Mouse (Mus musculus): ENCODE data around the gene Rpap3. TPM values are rescaled to one million over a fixed set of nuclear protein-coding genes. Genes with fewer than 3 reads are reported as not detected.

The Rpap3 gene
- total RNA-seq, 1 experiment: 32.2 TPM

DNA sequence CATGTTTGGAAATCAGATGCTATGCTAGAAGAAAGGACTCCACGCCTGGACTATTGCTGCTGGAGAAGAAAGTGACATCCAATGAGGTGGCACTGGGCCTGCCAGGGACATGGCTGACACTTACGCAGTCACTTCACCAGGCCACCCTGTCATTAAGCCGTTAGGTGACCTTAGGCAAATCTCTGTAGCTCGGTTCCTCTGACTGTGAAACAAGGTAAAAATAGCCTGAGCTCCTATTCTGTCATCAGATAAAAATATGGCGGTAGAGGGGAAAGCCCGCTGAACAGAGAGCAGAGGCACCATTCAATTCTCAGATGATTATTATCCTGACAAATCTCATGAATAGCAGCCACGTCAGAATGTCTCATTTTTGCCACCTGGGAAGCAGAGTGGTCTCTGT, 36.4 kb upstream of the Rpap3 start:
- no peaks in the 10 kb centered on the region; the same call in 1 of the 2 replicates for H3K36me3 ChIP-seq (ENCODE audit: control insufficient read depth, insufficient read depth, low read length, poor library complexity, severe bottlenecking)
- H3K9me3 ChIP-seq (ENCODE audit: control insufficient read depth, insufficient read depth, low read depth, low read length): no peaks in the 10 kb centered on the region
- DNase-seq (ENCODE audit: low read depth, low spot score): no peak
- no peaks in the 10 kb centered on the region for H3K4me1 ChIP-seq (ENCODE audit: control insufficient read depth in 2 of 2, insufficient read depth in 2 of 2, low read length in 2 of 2, poor library complexity in 1 of 2)
- H3K4me3 ChIP-seq (ENCODE audit: insufficient read depth in 1 of 2, low read depth in 1 of 2, low read length in 2 of 2, poor library complexity in 1 of 2, severe bottlenecking in 1 of 2): no peak overlapping the region
- no peak overlapping the region for H3K9ac ChIP-seq (ENCODE audit: insufficient read depth, low read depth, low read length, poor library complexity, severe bottlenecking)
- no peak overlapping the region for H3K27ac ChIP-seq (ENCODE audit: insufficient read depth, low read depth, low read length, poor library complexity, severe bottlenecking)
- in situ Hi-C loops (cut with MboI; ENCODE audit: low sequenced_read_pairs in 2 of 2, unreplicated experiment in 2 of 2): no loop called here
- TF ChIP-seq ZC3H11A (IDR thresholded peaks at IDR 0.05; ENCODE audit: borderline replicate concordance, low read depth, low read length): no peak
- no peak for TF ChIP-seq ZNF384 (IDR thresholded peaks at IDR 0.05; ENCODE audit: low read depth, low read length)
- TF ChIP-seq MAFK (IDR thresholded peaks at IDR 0.05; ENCODE audit: insufficient read depth, low read depth, low read length): no peak
- no peak for TF ChIP-seq HCFC1 (IDR thresholded peaks at IDR 0.05; ENCODE audit: borderline replicate concordance, insufficient read depth, low read length)
- TF ChIP-seq CHD2 (IDR thresholded peaks at IDR 0.05; ENCODE audit: low read depth, low read length): no peak

DNA sequence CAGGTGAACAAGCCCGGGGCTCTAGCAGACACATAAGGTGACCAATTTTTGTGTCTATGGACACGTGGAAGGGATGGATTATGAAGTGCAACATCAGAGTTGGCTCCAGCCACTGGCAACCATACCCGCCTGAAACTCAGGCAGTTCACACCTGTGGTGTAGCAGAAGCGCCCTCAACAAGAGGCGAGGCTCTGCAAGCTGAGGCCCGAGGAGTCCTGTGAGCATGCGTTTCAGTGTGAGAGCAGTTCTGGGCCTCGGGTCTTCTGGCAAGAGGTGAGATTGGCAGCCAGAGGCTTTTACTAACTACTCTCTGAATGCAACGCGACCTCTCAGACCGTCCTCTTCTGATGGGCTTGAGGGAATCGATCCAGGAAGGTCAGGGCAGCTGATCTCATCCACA, 36.0 kb upstream of the Rpap3 start:
- no peaks in the 10 kb centered on the region for H3K4me1 ChIP-seq (ENCODE audit: control insufficient read depth in 2 of 2, insufficient read depth in 2 of 2, low read length in 2 of 2, poor library complexity in 1 of 2)
- H3K36me3 ChIP-seq (ENCODE audit: control insufficient read depth, insufficient read depth, low read length, poor library complexity, severe bottlenecking): no peaks in the 10 kb centered on the region; the same call in 1 of the 2 replicates
- no peak for TF ChIP-seq ZC3H11A (IDR thresholded peaks at IDR 0.05; ENCODE audit: borderline replicate concordance, low read depth, low read length)
- no peak for TF ChIP-seq HCFC1 (IDR thresholded peaks at IDR 0.05; ENCODE audit: borderline replicate concordance, insufficient read depth, low read length)
- no peak for TF ChIP-seq MAFK (IDR thresholded peaks at IDR 0.05; ENCODE audit: insufficient read depth, low read depth, low read length)
- TF ChIP-seq CHD2 (IDR thresholded peaks at IDR 0.05; ENCODE audit: low read depth, low read length): no peak
- no peak for TF ChIP-seq ZNF384 (IDR thresholded peaks at IDR 0.05; ENCODE audit: low read depth, low read length)
- in situ Hi-C loops (cut with MboI; ENCODE audit: low sequenced_read_pairs in 2 of 2, unreplicated experiment in 2 of 2): no loop called here
- no peak overlapping the region for H3K4me3 ChIP-seq (ENCODE audit: insufficient read depth in 1 of 2, low read depth in 1 of 2, low read length in 2 of 2, poor library complexity in 1 of 2, severe bottlenecking in 1 of 2)
- H3K9me3 ChIP-seq (ENCODE audit: control insufficient read depth, insufficient read depth, low read depth, low read length): no peaks in the 10 kb centered on the region
- DNase-seq (ENCODE audit: low read depth, low spot score): no peak
- H3K27ac ChIP-seq (ENCODE audit: insufficient read depth, low read depth, low read length, poor library complexity, severe bottlenecking): no peak overlapping the region
- no peak overlapping the region for H3K9ac ChIP-seq (ENCODE audit: insufficient read depth, low read depth, low read length, poor library complexity, severe bottlenecking)

DNA sequence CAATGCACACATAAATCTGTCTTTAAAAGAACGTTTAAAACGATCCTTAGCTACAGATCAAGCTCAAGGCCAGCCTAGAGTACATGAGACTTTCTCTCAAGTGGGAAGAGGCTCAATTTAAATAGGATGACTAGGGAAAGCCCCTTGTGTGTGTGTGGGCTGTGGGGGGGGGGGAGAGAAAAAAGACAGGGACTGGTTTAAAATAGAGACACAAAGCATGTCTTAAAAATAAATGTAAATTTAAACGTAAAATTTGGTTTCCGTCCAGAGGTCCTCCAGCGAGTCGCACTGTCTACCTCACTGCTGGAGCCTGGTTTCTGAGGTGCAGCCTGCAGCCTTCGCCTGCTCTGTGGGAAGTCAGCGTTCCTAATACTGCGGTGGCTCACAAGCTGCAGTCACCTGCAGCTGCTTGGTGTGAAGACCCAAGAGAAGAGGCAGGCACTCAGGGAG, 34.7 kb upstream of the Rpap3 start:
- TF ChIP-seq CHD2 (IDR thresholded peaks at IDR 0.05; ENCODE audit: low read depth, low read length) (no peak), ZC3H11A (IDR thresholded peaks at IDR 0.05; ENCODE audit: borderline replicate concordance, low read depth, low read length) (no peak), MAFK (IDR thresholded peaks at IDR 0.05; ENCODE audit: insufficient read depth, low read depth, low read length) (no peak), ZNF384 (IDR thresholded peaks at IDR 0.05; ENCODE audit: low read depth, low read length) (no peak), HCFC1 (IDR thresholded peaks at IDR 0.05; ENCODE audit: borderline replicate concordance, insufficient read depth, low read length) (no peak)
- no peaks in the 10 kb centered on the region for H3K36me3 ChIP-seq (ENCODE audit: control insufficient read depth, insufficient read depth, low read length, poor library complexity, severe bottlenecking)
- no peaks in the 10 kb centered on the region for H3K9me3 ChIP-seq (ENCODE audit: control insufficient read depth, insufficient read depth, low read depth, low read length)
- in situ Hi-C loops (cut with MboI; ENCODE audit: low sequenced_read_pairs in 2 of 2, unreplicated experiment in 2 of 2): no loop called here
- no peaks in the 10 kb centered on the region for H3K4me1 ChIP-seq (ENCODE audit: control insufficient read depth in 2 of 2, insufficient read depth in 2 of 2, low read length in 2 of 2, poor library complexity in 1 of 2)
- no peak overlapping the region for H3K27ac ChIP-seq (ENCODE audit: insufficient read depth, low read depth, low read length, poor library complexity, severe bottlenecking)
- H3K9ac ChIP-seq (ENCODE audit: insufficient read depth, low read depth, low read length, poor library complexity, severe bottlenecking): no peak overlapping the region
- H3K4me3 ChIP-seq (ENCODE audit: insufficient read depth in 1 of 2, low read depth in 1 of 2, low read length in 2 of 2, poor library complexity in 1 of 2, severe bottlenecking in 1 of 2): no peak overlapping the region
- DNase-seq (ENCODE audit: low read depth, low spot score): no peak

DNA sequence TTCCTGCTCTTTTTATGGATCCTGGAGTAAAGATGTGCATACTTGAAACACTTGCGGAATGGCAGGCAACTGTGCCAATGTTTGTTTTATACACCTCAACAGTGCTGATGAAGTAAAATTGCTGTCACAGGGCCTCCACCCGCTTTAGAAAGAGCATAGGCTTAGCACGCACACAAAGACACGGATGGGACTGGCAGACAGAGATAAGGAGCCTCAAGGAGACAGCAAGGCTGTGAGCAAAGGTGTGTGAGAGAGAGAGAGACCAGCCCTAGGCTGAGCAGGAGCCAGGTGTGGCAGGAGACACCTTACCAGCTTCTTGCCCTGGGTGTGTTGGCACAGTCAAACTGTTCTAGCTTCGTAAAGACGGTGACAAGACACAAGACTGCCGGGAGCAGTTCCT, 33.3 kb upstream of the Rpap3 start:
- H3K9ac ChIP-seq (ENCODE audit: insufficient read depth, low read depth, low read length, poor library complexity, severe bottlenecking): no peak overlapping the region
- no peak overlapping the region for H3K4me3 ChIP-seq (ENCODE audit: insufficient read depth in 1 of 2, low read depth in 1 of 2, low read length in 2 of 2, poor library complexity in 1 of 2, severe bottlenecking in 1 of 2)
- H3K36me3 ChIP-seq (ENCODE audit: control insufficient read depth, insufficient read depth, low read length, poor library complexity, severe bottlenecking): no peaks in the 10 kb centered on the region
- no peak overlapping the region for H3K27ac ChIP-seq (ENCODE audit: insufficient read depth, low read depth, low read length, poor library complexity, severe bottlenecking)
- in situ Hi-C loops (cut with MboI; ENCODE audit: low sequenced_read_pairs in 2 of 2, unreplicated experiment in 2 of 2): no loop called here
- H3K4me1 ChIP-seq (ENCODE audit: control insufficient read depth in 2 of 2, insufficient read depth in 2 of 2, low read length in 2 of 2, poor library complexity in 1 of 2): no peaks in the 10 kb centered on the region
- H3K9me3 ChIP-seq (ENCODE audit: control insufficient read depth, insufficient read depth, low read depth, low read length): no peaks in the 10 kb centered on the region
- no peak for DNase-seq (ENCODE audit: low read depth, low spot score)
- no peak for TF ChIP-seq ZNF384 (IDR thresholded peaks at IDR 0.05; ENCODE audit: low read depth, low read length)
- no peak for TF ChIP-seq HCFC1 (IDR thresholded peaks at IDR 0.05; ENCODE audit: borderline replicate concordance, insufficient read depth, low read length)
- TF ChIP-seq CHD2 (IDR thresholded peaks at IDR 0.05; ENCODE audit: low read depth, low read length): no peak
- TF ChIP-seq MAFK (IDR thresholded peaks at IDR 0.05; ENCODE audit: insufficient read depth, low read depth, low read length): no peak

DNA sequence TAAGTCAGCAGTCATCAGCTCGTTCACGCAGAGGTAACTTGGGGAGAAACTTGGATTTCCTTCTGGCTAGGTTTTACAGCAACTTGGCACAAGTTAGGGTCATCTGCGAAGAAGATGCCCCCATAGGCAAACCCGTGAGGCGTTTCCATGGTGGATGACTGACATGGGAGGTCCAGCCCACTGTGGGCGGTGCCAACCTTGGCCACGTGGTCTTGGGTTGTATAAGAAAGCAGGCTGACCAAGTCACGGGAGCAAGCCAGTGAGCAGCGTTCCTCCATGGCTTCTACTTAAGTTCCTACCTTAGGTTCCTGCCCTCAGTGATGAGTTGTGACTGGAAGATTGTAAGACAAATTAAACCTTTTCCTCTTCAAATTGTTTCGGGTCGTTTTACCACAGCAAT, 26.4 kb upstream of the Rpap3 start:
- TF ChIP-seq MAFK (IDR thresholded peaks at IDR 0.05; ENCODE audit: insufficient read depth, low read depth, low read length) (no peak), CHD2 (IDR thresholded peaks at IDR 0.05; ENCODE audit: low read depth, low read length) (no peak), ZC3H11A (IDR thresholded peaks at IDR 0.05; ENCODE audit: borderline replicate concordance, low read depth, low read length) (no peak), HCFC1 (IDR thresholded peaks at IDR 0.05; ENCODE audit: borderline replicate concordance, insufficient read depth, low read length) (no peak), ZNF384 (IDR thresholded peaks at IDR 0.05; ENCODE audit: low read depth, low read length) (no peak)
- H3K9me3 ChIP-seq (ENCODE audit: control insufficient read depth, insufficient read depth, low read depth, low read length): peaks cover 1% of the 10 kb centered on the region; the same call in 1 of the 2 replicates
- H3K27ac ChIP-seq (ENCODE audit: insufficient read depth, low read depth, low read length, poor library complexity, severe bottlenecking): no peak overlapping the region
- no peak for DNase-seq (ENCODE audit: low read depth, low spot score)
- no peak overlapping the region for H3K9ac ChIP-seq (ENCODE audit: insufficient read depth, low read depth, low read length, poor library complexity, severe bottlenecking)
- in situ Hi-C loops (cut with MboI; ENCODE audit: low sequenced_read_pairs in 2 of 2, unreplicated experiment in 2 of 2): no loop called here
- H3K36me3 ChIP-seq (ENCODE audit: control insufficient read depth, insufficient read depth, low read length, poor library complexity, severe bottlenecking): no peaks in the 10 kb centered on the region
- H3K4me1 ChIP-seq (ENCODE audit: control insufficient read depth in 2 of 2, insufficient read depth in 2 of 2, low read length in 2 of 2, poor library complexity in 1 of 2): no peaks in the 10 kb centered on the region
- no peak overlapping the region for H3K4me3 ChIP-seq (ENCODE audit: insufficient read depth in 1 of 2, low read depth in 1 of 2, low read length in 2 of 2, poor library complexity in 1 of 2, severe bottlenecking in 1 of 2)

Data from ES-E14 (cell line).